Mouse (Mus musculus) left cerebral cortex, postnatal 14 days (tissue): ENCODE measurements around the gene Card10. TPM values are rescaled to one million over a fixed set of nuclear protein-coding genes. Genes with fewer than 3 reads are reported as not detected.

Experiments used
- DNase-seq, 2 experiments: peaks; one replicate each; pipeline ENCODE4 v3.0.0; 2021 to 2022; ENCODE audit warnings: low spot score in 2 of 2, mixed read lengths in 1 of 2
- intact Hi-C: fragments of 180-260 bp; cut with DNase I; formaldehyde crosslinking; loops from one replicate; pipeline ENCODE4 v1.15.1; 2025
- total RNA-seq, 2 experiments: library from RNA; stranded (reverse); gene quantifications; 2 replicates each; pipeline ENCODE4 v1.2.3; 2021

Gene Card10
- total RNA-seq, 2 experiments from 2014 or later = 4.0 to 5.1 TPM

- intact Hi-C loops = no loop called here
- DNase-seq = no peak
These were observed 20.3 kb downstream of the Card10 start for GRCm38 (mm10) chr15:78782348-78783103.

GRCm38 (mm10) chr15:78780908-78781307, 21.9 kb downstream of the Card10 start:
- intact Hi-C loops = no loop called here
- DNase-seq = no peak

- intact Hi-C loops = no loop called here
- no peak for DNase-seq
These were observed 22.5 kb downstream of the Card10 start for GRCm38 (mm10) chr15:78780359-78780758.

GRCm38 (mm10) chr15:78779690-78780089, 23.2 kb downstream of the Card10 start:
- intact Hi-C loops = no loop called here

GRCm38 (mm10) chr15:78779253-78779652, 23.6 kb downstream of the Card10 start:
- DNase-seq = no peak
- intact Hi-C loops = no loop called here

More at GRCm38 (mm10) chr15:78779690-78780089, 23.2 kb downstream of the Card10 start:
- no peak for DNase-seq

- DNase-seq = peak; percentile 91 to 95
- intact Hi-C loops = no loop called here
These were observed 24.6 kb downstream of the Card10 start for GRCm38 (mm10) chr15:78778077-78778870.

GRCm38 (mm10) chr15:78773290-78773729, 29.5 kb downstream of the Card10 start, which contains the start of gene Mfng:
Gene Mfng, minus strand, starts transcription at chr15:78773475.
- peak; percentile 59 to 61 for DNase-seq
- intact Hi-C loops = no loop called here

- DNase-seq = no peak
- intact Hi-C loops = no loop called here
These were observed 30.0 kb downstream of the Card10 start for GRCm38 (mm10) chr15:78772856-78773255.

- DNase-seq = no peak
- intact Hi-C loops = no loop called here
These were observed 30.5 kb downstream of the Card10 start for GRCm38 (mm10) chr15:78772368-78772763.

- intact Hi-C loops = no loop called here
- peak in 1 of 2 experiments; percentile 29 for DNase-seq
These were observed 31.1 kb downstream of the Card10 start for GRCm38 (mm10) chr15:78771531-78772367.

GRCm38 (mm10) chr15:78770983-78771355, 31.9 kb downstream of the Card10 start:
- intact Hi-C loops = no loop called here
- DNase-seq = no peak

GRCm38 (mm10) chr15:78770234-78770982, 32.4 kb downstream of the Card10 start:
- intact Hi-C loops = no loop called here
- DNase-seq = no peak

GRCm38 (mm10) chr15:78769064-78769463, 33.8 kb downstream of the Card10 start:
- DNase-seq = no peak
- intact Hi-C loops = no loop called here

- intact Hi-C loops = no loop called here
- no peak for DNase-seq
These were observed 39.1 kb downstream of the Card10 start for GRCm38 (mm10) chr15:78763704-78764103.

- intact Hi-C loops = no loop called here
- no peak for DNase-seq
These were observed 39.6 kb downstream of the Card10 start for GRCm38 (mm10) chr15:78763210-78763609.

GRCm38 (mm10) chr15:78761112-78761511, 41.7 kb downstream of the Card10 start:
- intact Hi-C loops = no loop called here
- no peak for DNase-seq

- no peak for DNase-seq
- intact Hi-C loops = loop anchor here (10.0 kb wide), 1 partner anchor 303 kb away; no protein-coding TSS in a partner anchor
These were observed 44.7 kb downstream of the Card10 start for GRCm38 (mm10) chr15:78758132-78758531.

- intact Hi-C loops = loop anchor here (10.0 kb wide), 1 partner anchor 301 kb away; no protein-coding TSS in a partner anchor
- no peak for DNase-seq
These were observed 46.7 kb downstream of the Card10 start for GRCm38 (mm10) chr15:78755966-78756725.
